Mouse (Mus musculus) olfactory bulb, adult 2 months (tissue): ENCODE data around the gene Iqub. TPM values are rescaled to one million over a fixed set of nuclear protein-coding genes. Genes with fewer than 3 reads are reported as not detected.
A peak's percentile ranks its signal among the peaks of the same experiment; 100 is the strongest.

Experiments
- H3K27ac ChIP-seq: fragments of 200-500 bp; 2 replicates; pipeline ENCODE4 v1.5.1; 2012; ENCODE audit warnings: low read depth, low read length; ENCODE audit not compliant: insufficient read depth
- H3K4me1 ChIP-seq: fragments of 200-500 bp; 2 replicates; pipeline ENCODE4 v1.6.1; 2012; ENCODE audit warnings: low read length; ENCODE audit not compliant: control insufficient read depth, insufficient read depth
- H3K4me3 ChIP-seq: fragments of 200-500 bp; 2 replicates; pipeline ENCODE4 v1.5.1; 2012; ENCODE audit warnings: mild to moderate bottlenecking, low read depth, low read length, moderate library complexity; ENCODE audit not compliant: insufficient read depth
- CTCF ChIP-seq: fragments of 200-500 bp; IDR thresholded peaks from 2 replicates; pipeline ENCODE4 v1.5.1; 2012; ENCODE audit warnings: low read depth, mild to moderate bottlenecking, low read length, moderate library complexity; ENCODE audit not compliant: insufficient read depth
- POLR2A ChIP-seq: fragments of 200-500 bp; IDR thresholded peaks from 2 replicates; pipeline ENCODE4 v1.6.1; 2012; ENCODE audit warnings: mild to moderate bottlenecking, low read depth, low read length, moderate library complexity; ENCODE audit not compliant: insufficient read depth
- WGBS: fragments of 180-500 bp; shearing (Covaris S2); methylation state at CpG from one replicate; pipeline ENCODE4 v1.1.7; 2018; 5-methylcytosine and 5-hydroxymethylcytosine counted together
- polyA plus RNA-seq: library from polyadenylated mRNA; stranded (reverse); fragments of >200 nt; gene quantifications from 2 replicates; pipeline ENCODE4 v1.2.4, GENCODE M21; 2012; ENCODE audit warnings: low replicate concordance; ENCODE audit not compliant: missing spikeins, insufficient read depth, insufficient read length

Iqub gene
- polyA plus RNA-seq: not detected in 2 replicates

GRCm38 (mm10) chr6:24514552-24515284, at the start of gene Iqub:
Iqub (minus strand) TSS chr6:24515067.
- no peak for TF ChIP-seq POLR2A
- TF ChIP-seq CTCF: no peak
- Histone ChIP-seq H3K27ac (no peak within 1 kb of the TSS; the same call in 1 of the 2 replicates), H3K4me1 (peaks cover 4% of the 10 kb centered on the region), H3K4me3 (peak within 1 kb of the TSS; percentile 26)
- WGBS: 19% methylated on average over 13 of the region's 13 CpGs

- H3K4me1 ChIP-seq: no peaks in the 10 kb centered on the region
- H3K27ac ChIP-seq: no peak overlapping the region
- WGBS: 81% methylated on average over 9 of the region's 9 CpGs
- TF ChIP-seq CTCF (no peak), POLR2A (no peak)
- H3K4me3 ChIP-seq: no peak overlapping the region
Observed at GRCm38 (mm10) chr6:24564081-24564480, 49.2 kb upstream of the Iqub start.

GRCm38 (mm10) chr6:24555488-24555887, 40.6 kb upstream of the Iqub start:
- Histone ChIP-seq H3K4me3 (no peak overlapping the region), H3K27ac (no peak overlapping the region), H3K4me1 (no peaks in the 10 kb centered on the region)
- WGBS: 86% methylated on average over 2 of the region's 2 CpGs
- TF ChIP-seq POLR2A: no peak
- no peak for TF ChIP-seq CTCF

GRCm38 (mm10) chr6:24554427-24555086, 39.7 kb upstream of the Iqub start:
- H3K27ac ChIP-seq: no peak overlapping the region
- WGBS: 67% methylated on average over 11 of the region's 11 CpGs

GRCm38 (mm10) chr6:24552046-24552445, 37.2 kb upstream of the Iqub start:
- Histone ChIP-seq H3K4me1 (no peaks in the 10 kb centered on the region), H3K4me3 (no peak overlapping the region), H3K27ac (no peak overlapping the region)
- TF ChIP-seq POLR2A (no peak), CTCF (no peak)
- 86% methylated on average over 7 of the region's 7 CpGs for WGBS

More at GRCm38 (mm10) chr6:24554427-24555086, 39.7 kb upstream of the Iqub start:
- TF ChIP-seq POLR2A: no peak
- no peak for TF ChIP-seq CTCF
- no peak overlapping the region for H3K4me3 ChIP-seq
- H3K4me1 ChIP-seq: no peaks in the 10 kb centered on the region

GRCm38 (mm10) chr6:24549801-24550200, 34.9 kb upstream of the Iqub start:
- H3K4me3 ChIP-seq: no peak overlapping the region
- H3K27ac ChIP-seq: no peak overlapping the region
- 61% methylated on average over 2 of the region's 2 CpGs for WGBS
- TF ChIP-seq POLR2A (no peak), CTCF (no peak)
- no peaks in the 10 kb centered on the region for H3K4me1 ChIP-seq

- Histone ChIP-seq H3K27ac (no peak overlapping the region), H3K4me1 (no peaks in the 10 kb centered on the region), H3K4me3 (no peak overlapping the region)
- TF ChIP-seq CTCF (no peak), POLR2A (no peak)
- 83% methylated on average over 1 of the region's 1 CpGs for WGBS
Observed at GRCm38 (mm10) chr6:24546716-24547420, 32.0 kb upstream of the Iqub start.

- no peak for TF ChIP-seq POLR2A
- no peak for TF ChIP-seq CTCF
- no peaks in the 10 kb centered on the region for H3K4me1 ChIP-seq
- H3K4me3 ChIP-seq: no peak overlapping the region
- WGBS: 66% methylated on average over 6 of the region's 6 CpGs
- no peak overlapping the region for H3K27ac ChIP-seq
Observed at GRCm38 (mm10) chr6:24543119-24543591, 28.3 kb upstream of the Iqub start.
